Mouse (Mus musculus) forebrain, embryonic 10.5 days (tissue): ENCODE results near the gene Tsc22d1. TPM values are rescaled to one million over a fixed set of nuclear protein-coding genes. Genes with fewer than 3 reads are reported as not detected.

Experiments used
- DNase-seq: peaks from one replicate; pipeline ENCODE4 v3.0.0-alpha.2; 2017; ENCODE audit warnings: low spot score; ENCODE audit errors: extremely low spot score
- H3K27ac ChIP-seq: fragments of 300-500 bp; sonication (generic); 2 replicates; pipeline ENCODE4 v1.5.1; 2016; ENCODE audit warnings: mild to moderate bottlenecking
- H3K27me3 ChIP-seq: fragments of 300-500 bp; sonication (generic); 2 replicates; pipeline ENCODE4 v1.6.1; 2016; ENCODE audit warnings: mild to moderate bottlenecking; ENCODE audit not compliant: poor library complexity, severe bottlenecking
- H3K36me3 ChIP-seq: fragments of 300-500 bp; sonication (generic); replicated peaks from 2 replicates; pipeline ENCODE4 v1.6.1; 2016; ENCODE audit warnings: mild to moderate bottlenecking, moderate library complexity
- H3K4me1 ChIP-seq: fragments of 300-500 bp; sonication (generic); 2 replicates; pipeline ENCODE4 v1.6.1; 2016
- H3K4me3 ChIP-seq: fragments of 300-500 bp; sonication (generic); 2 replicates; pipeline ENCODE4 v1.5.1; 2016; ENCODE audit warnings: mild to moderate bottlenecking, moderate library complexity
- H3K9me3 ChIP-seq: fragments of 300-500 bp; sonication (generic); 2 replicates; pipeline ENCODE4 v1.6.1; 2016; ENCODE audit warnings: mild to moderate bottlenecking, moderate library complexity
- WGBS: fragments of 180-500 bp; shearing (Covaris S2); methylation state at CpG from one replicate; pipeline ENCODE4 v1.1.7; 2016; 5-methylcytosine and 5-hydroxymethylcytosine counted together
- polyA plus RNA-seq: library from polyadenylated mRNA; unstranded; fragments of >200 nt; fragmentation: Nextera tagmentation; extraction: Ambion mirVana; gene quantifications from 2 replicates; pipeline ENCODE4 v1.2.1, GENCODE M21; 2016

Tsc22d1 gene
- polyA plus RNA-seq, 1 experiment from 2014 or later = 273 TPM

- 0 out of 2 replicates have a peak, but pooled peaks cover 6% of the 10 kb centered on the region for H3K4me1 ChIP-seq
- no peak overlapping the region for H3K4me3 ChIP-seq
- peaks cover 30% of the 10 kb centered on the region for H3K36me3 ChIP-seq
- H3K9me3 ChIP-seq = no peaks in the 10 kb centered on the region
- DNase-seq = no peak
- no peak overlapping the region; the same call in 1 of the 2 replicates for H3K27ac ChIP-seq
- no peaks in the 10 kb centered on the region for H3K27me3 ChIP-seq
- 90% methylated on average over 17 of the region's 17 CpGs for WGBS
Measured at GRCm38 (mm10) chr14:76452751-76453360, 38.1 kb downstream of the Tsc22d1 start.

- Histone ChIP-seq H3K27me3 (no peaks in the 10 kb centered on the region), H3K4me3 (no peak overlapping the region)
- WGBS = 63% methylated on average over 5 of the region's 5 CpGs
Measured at GRCm38 (mm10) chr14:76454673-76455072, 39.9 kb downstream of the Tsc22d1 start.

GRCm38 (mm10) chr14:76455159-76455558 lies 40.4 kb downstream of the Tsc22d1 start:
- no peak overlapping the region for H3K4me3 ChIP-seq
- peaks cover 31% of the 10 kb centered on the region for H3K36me3 ChIP-seq
- no peak for DNase-seq
- no peaks in the 10 kb centered on the region for H3K27me3 ChIP-seq
- 90% methylated on average over 7 of the region's 7 CpGs for WGBS
- no peaks in the 10 kb centered on the region for H3K9me3 ChIP-seq
- H3K4me1 ChIP-seq = 0 out of 2 replicates have a peak, but pooled peaks cover 6% of the 10 kb centered on the region
- no peak overlapping the region for H3K27ac ChIP-seq

More at GRCm38 (mm10) chr14:76454673-76455072, 39.9 kb downstream of the Tsc22d1 start:
- peaks cover 35% of the 10 kb centered on the region for H3K36me3 ChIP-seq
- H3K4me1 ChIP-seq = 0 out of 2 replicates have a peak, but pooled peaks cover 6% of the 10 kb centered on the region
- H3K9me3 ChIP-seq = no peaks in the 10 kb centered on the region
- DNase-seq = no peak
- H3K27ac ChIP-seq = no peak overlapping the region

- no peaks in the 10 kb centered on the region for H3K27me3 ChIP-seq
- H3K9me3 ChIP-seq = no peaks in the 10 kb centered on the region
- DNase-seq = no peak
- no peak overlapping the region for H3K27ac ChIP-seq
- no peak overlapping the region for H3K4me3 ChIP-seq
- peaks cover 30% of the 10 kb centered on the region for H3K36me3 ChIP-seq
- H3K4me1 ChIP-seq = peaks cover 10% of the 10 kb centered on the region; the same call in 1 of the 2 replicates
- 91% methylated on average over 3 of the region's 3 CpGs for WGBS
Measured at GRCm38 (mm10) chr14:76457696-76458095, 42.9 kb downstream of the Tsc22d1 start.

- H3K27ac ChIP-seq = no peak overlapping the region
- H3K27me3 ChIP-seq = no peaks in the 10 kb centered on the region
- H3K4me3 ChIP-seq = no peak overlapping the region
- WGBS = 86% methylated on average over 7 of the region's 7 CpGs
- no peak for DNase-seq
- no peaks in the 10 kb centered on the region for H3K9me3 ChIP-seq
- H3K4me1 ChIP-seq = peaks cover 8% of the 10 kb centered on the region
- peaks cover 32% of the 10 kb centered on the region for H3K36me3 ChIP-seq
Measured at GRCm38 (mm10) chr14:76460181-76460580, 45.4 kb downstream of the Tsc22d1 start.

GRCm38 (mm10) chr14:76461182-76461775 lies 46.5 kb downstream of the Tsc22d1 start:
- no peaks in the 10 kb centered on the region for H3K27me3 ChIP-seq
- WGBS = 92% methylated on average over 10 of the region's 10 CpGs
- no peak overlapping the region for H3K27ac ChIP-seq

GRCm38 (mm10) chr14:76463414-76464098 lies 48.8 kb downstream of the Tsc22d1 start:
- Histone ChIP-seq H3K27me3 (no peaks in the 10 kb centered on the region), H3K27ac (no peak overlapping the region), H3K4me1 (peaks cover 29% of the 10 kb centered on the region), H3K36me3 (peaks cover 19% of the 10 kb centered on the region), H3K4me3 (no peak overlapping the region), H3K9me3 (no peaks in the 10 kb centered on the region)
- 86% methylated on average over 4 of the region's 4 CpGs for WGBS
- no peak for DNase-seq

More at GRCm38 (mm10) chr14:76461182-76461775, 46.5 kb downstream of the Tsc22d1 start:
- no peak for DNase-seq
- peaks cover 31% of the 10 kb centered on the region for H3K36me3 ChIP-seq
- H3K4me1 ChIP-seq = peaks cover 13% of the 10 kb centered on the region
- no peak overlapping the region for H3K4me3 ChIP-seq
- H3K9me3 ChIP-seq = no peaks in the 10 kb centered on the region

- H3K4me3 ChIP-seq = no peak overlapping the region
- WGBS = 83% methylated on average over 3 of the region's 3 CpGs
- no peak for DNase-seq
- H3K27ac ChIP-seq = no peak overlapping the region
- H3K4me1 ChIP-seq = peaks cover 32% of the 10 kb centered on the region
- H3K36me3 ChIP-seq = peaks cover 16% of the 10 kb centered on the region
- H3K27me3 ChIP-seq = no peaks in the 10 kb centered on the region
- H3K9me3 ChIP-seq = no peaks in the 10 kb centered on the region
Measured at GRCm38 (mm10) chr14:76464967-76465366, 50.2 kb downstream of the Tsc22d1 start.

- Histone ChIP-seq H3K4me1 (peaks cover 33% of the 10 kb centered on the region), H3K27me3 (no peaks in the 10 kb centered on the region), H3K36me3 (peaks cover 15% of the 10 kb centered on the region), H3K27ac (peak overlapping the region; percentile 11; the same call in 1 of the 2 replicates), H3K4me3 (no peak overlapping the region), H3K9me3 (no peaks in the 10 kb centered on the region)
- DNase-seq = peak; percentile 68
- 25% methylated on average over 18 of the region's 18 CpGs for WGBS
Measured at GRCm38 (mm10) chr14:76466641-76467323, 52.0 kb downstream of the Tsc22d1 start.

- Histone ChIP-seq H3K4me1 (peaks cover 33% of the 10 kb centered on the region), H3K27me3 (no peaks in the 10 kb centered on the region), H3K36me3 (peaks cover 13% of the 10 kb centered on the region), H3K4me3 (no peak overlapping the region), H3K9me3 (no peaks in the 10 kb centered on the region), H3K27ac (no peak overlapping the region)
- 84% methylated on average over 11 of the region's 11 CpGs for WGBS
- DNase-seq = no peak
Measured at GRCm38 (mm10) chr14:76467932-76468331, 53.2 kb downstream of the Tsc22d1 start.

- Histone ChIP-seq H3K4me3 (no peak overlapping the region), H3K4me1 (peaks cover 23% of the 10 kb centered on the region), H3K9me3 (no peaks in the 10 kb centered on the region), H3K27me3 (no peaks in the 10 kb centered on the region), H3K27ac (no peak overlapping the region), H3K36me3 (peaks cover 13% of the 10 kb centered on the region)
- WGBS = 79% methylated on average over 19 of the region's 19 CpGs
- no peak for DNase-seq
Measured at GRCm38 (mm10) chr14:76471301-76471700, 56.5 kb downstream of the Tsc22d1 start.

- Histone ChIP-seq H3K27ac (no peak overlapping the region), H3K4me1 (peaks cover 20% of the 10 kb centered on the region), H3K4me3 (no peak overlapping the region), H3K36me3 (peaks cover 13% of the 10 kb centered on the region), H3K9me3 (no peaks in the 10 kb centered on the region), H3K27me3 (no peaks in the 10 kb centered on the region)
- WGBS = 87% methylated on average over 8 of the region's 8 CpGs
- DNase-seq = no peak
Measured at GRCm38 (mm10) chr14:76472487-76472886, 57.7 kb downstream of the Tsc22d1 start.
